Mouse (Mus musculus): ENCODE results near the gene Cenpt. TPM values are rescaled to one million over a fixed set of nuclear protein-coding genes. Genes with fewer than 3 reads are reported as not detected.
"Not testable (repeated sequence)": the region's sequence is repeated elsewhere in the genome, so short reads cannot be mapped to it uniquely, and the experiment has no call there.

The Cenpt gene
- polyA plus RNA-seq, 1 experiment, result not detected

DNA sequence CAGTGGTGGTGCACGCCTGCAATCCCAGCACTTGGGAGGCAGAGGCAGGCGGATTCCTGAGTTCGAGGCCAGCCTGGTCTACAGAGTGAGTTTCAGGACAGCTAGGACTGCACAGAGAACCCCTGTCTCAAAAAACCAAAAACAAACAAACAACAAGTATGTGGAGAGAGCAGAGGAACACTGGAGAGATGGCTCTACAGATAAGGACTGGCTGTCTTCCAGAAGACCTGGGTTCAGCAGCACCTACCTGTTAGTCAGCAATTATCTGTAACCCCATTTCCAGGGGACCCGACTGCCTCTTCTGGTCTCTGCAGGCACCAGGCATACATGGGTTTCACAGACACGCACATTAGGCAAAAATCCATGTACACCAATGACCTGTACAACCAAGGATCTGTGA lies 13.9 kb downstream of the Cenpt start:
- H3K4me1 ChIP-seq (ENCODE audit: control insufficient read depth, insufficient read depth, low read length), result no peaks in the 10 kb centered on the region
- 92% methylated on average over 5 of the region's 5 CpGs for WGBS
- TF ChIP-seq CTCF (IDR thresholded peaks at IDR 0.05; ENCODE audit: insufficient read depth, low read depth, low read length) (no peak), POLR2A (IDR thresholded peaks at IDR 0.05; ENCODE audit: insufficient read depth, low read depth, low read length) (no peak)
- no peak overlapping the region for H3K4me3 ChIP-seq (ENCODE audit: insufficient read depth, low read depth, low read length)
- H3K27ac ChIP-seq (ENCODE audit: insufficient read depth, low read depth, low read length), result no peak overlapping the region

DNA sequence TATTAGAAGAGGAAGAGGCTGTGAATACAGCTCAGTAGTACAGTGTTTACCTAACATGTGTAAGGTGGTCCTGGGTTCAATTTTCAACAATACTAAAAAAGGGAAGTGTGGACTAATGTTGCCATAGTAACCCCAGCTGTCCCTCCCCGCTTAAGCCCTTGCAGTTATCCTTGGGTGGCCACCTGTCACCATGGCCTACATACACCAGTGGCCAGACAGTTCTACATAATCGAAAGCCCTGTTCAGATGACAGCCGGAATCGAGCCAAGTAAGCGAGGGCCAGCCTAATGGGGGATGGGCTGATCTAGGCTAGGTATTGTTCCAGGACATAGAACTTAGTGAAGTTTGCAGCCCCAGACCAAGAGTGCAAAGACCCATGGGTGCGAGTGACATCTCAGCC lies 16.1 kb downstream of the Cenpt start:
- WGBS, result 76% methylated on average over 6 of the region's 6 CpGs
- Histone ChIP-seq H3K27ac (ENCODE audit: insufficient read depth, low read depth, low read length) (no peak overlapping the region), H3K4me1 (ENCODE audit: control insufficient read depth, insufficient read depth, low read length) (no peaks in the 10 kb centered on the region), H3K4me3 (ENCODE audit: insufficient read depth, low read depth, low read length) (no peak overlapping the region)
- TF ChIP-seq POLR2A (IDR thresholded peaks at IDR 0.05; ENCODE audit: insufficient read depth, low read depth, low read length) (no peak), CTCF (IDR thresholded peaks at IDR 0.05; ENCODE audit: insufficient read depth, low read depth, low read length) (no peak)

DNA sequence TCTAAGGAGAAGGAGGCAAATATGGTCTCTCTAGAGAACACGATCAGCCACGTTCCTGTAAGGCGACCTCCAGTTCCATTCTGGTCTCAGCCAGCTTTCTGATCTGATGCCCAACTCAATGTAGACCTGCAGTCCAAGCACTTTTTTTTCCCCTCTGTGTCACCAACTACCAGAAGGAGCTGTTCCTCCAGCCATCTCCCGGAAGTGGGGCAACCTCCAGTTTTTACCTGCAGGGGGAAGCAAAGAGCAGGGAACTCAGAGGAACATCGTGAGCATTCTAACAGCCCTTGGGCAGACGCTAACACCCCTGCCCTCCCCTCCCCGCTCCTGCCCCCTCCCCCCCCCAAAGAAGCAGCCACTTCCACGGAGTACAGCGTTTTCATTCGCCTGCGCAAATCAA lies 17.8 kb downstream of the Cenpt start:
- TF ChIP-seq CTCF (IDR thresholded peaks at IDR 0.05; ENCODE audit: insufficient read depth, low read depth, low read length) (peak; percentile 39; the same call in 1 of the 2 replicates), POLR2A (IDR thresholded peaks at IDR 0.05; ENCODE audit: insufficient read depth, low read depth, low read length) (no peak)
- Histone ChIP-seq H3K4me3 (ENCODE audit: insufficient read depth, low read depth, low read length) (no peak overlapping the region), H3K27ac (ENCODE audit: insufficient read depth, low read depth, low read length) (no peak overlapping the region), H3K4me1 (ENCODE audit: control insufficient read depth, insufficient read depth, low read length) (no peaks in the 10 kb centered on the region)
- 24% methylated on average over 11 of the region's 11 CpGs for WGBS

DNA sequence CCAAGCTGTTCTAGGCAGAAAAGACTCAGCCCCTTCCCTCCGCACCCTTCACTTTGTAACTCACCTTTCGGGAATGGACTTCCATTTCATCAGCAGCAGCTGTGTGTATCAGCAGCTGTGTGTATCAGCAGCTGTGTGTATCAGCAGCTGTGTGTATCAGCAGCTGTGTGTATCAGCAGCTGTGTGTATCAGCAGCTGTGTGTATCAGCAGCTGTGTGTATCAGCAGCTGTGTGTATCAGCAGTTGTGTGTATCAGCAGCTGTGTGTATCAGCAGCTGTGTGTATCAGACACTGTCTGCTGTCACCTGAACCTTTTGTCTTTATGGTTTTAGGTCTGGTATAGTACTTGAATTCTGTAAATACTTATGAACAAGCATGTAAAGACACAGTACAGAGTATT lies 19.3 kb downstream of the Cenpt start:
- not testable (repeated sequence) for H3K4me3 ChIP-seq (ENCODE audit: insufficient read depth, low read depth, low read length); H3K27ac ChIP-seq (ENCODE audit: insufficient read depth, low read depth, low read length); H3K4me1 ChIP-seq (ENCODE audit: control insufficient read depth, insufficient read depth, low read length)
- WGBS, result 88% methylated on average over 2 of the region's 2 CpGs

DNA sequence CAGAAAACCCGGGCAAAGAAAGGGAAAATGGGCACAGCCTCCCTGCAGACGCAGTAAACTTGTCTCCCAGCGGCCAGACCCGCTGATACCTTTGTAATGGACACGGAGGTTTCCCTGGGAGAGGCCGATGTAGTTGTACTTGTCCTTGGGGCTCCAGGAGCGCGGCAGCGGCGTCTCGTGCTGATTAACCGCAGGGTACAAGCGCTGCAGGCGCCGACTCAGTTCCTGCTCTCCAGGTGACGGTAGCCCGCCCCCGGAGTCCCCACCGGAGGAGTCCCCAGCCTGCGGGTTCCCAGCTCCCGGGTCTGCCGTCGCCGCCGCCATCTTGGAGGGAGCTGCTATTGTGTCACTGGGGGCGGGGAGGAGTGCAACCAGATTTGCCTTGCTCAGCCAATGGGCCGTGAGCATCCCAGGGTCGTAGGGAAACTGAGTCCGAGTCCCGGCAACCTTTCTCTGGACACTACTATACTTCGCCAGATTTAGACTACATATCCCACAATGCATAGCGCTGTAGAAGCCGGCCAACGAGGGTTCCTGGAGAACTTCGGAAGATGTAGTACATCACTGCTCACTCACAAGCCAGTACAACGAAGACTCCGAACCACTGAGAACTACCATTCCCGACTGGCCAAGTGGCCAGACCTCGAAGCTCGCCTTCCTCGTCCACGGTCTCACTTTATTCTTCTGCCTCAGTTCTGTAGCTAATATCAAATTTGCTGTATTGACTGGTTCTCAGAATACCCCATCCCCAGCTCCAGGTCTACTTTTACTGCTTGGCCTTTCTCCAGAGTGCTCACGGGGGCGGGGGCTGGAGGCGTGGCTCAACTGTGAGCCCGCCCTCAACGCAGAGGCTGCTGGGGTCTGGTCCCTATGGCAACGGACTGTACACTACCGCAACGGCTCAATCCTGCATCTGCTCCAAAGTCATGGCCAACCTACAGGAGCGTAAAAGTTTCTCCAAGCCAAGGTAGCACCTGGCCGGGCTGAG lies 25.9 kb downstream of the Cenpt start, which contains the start of the genes Ranbp10 and Tsnaxip1:
Ranbp10 (minus strand) TSS at position 490 of the 988 bp plus-strand sequence.
Tsnaxip1 (plus strand) TSS at position 871 of the 988 bp plus-strand sequence.
- H3K27ac ChIP-seq (ENCODE audit: insufficient read depth, low read depth, low read length), result peak within 1 kb of the TSS; percentile 73; the same call in 1 of the 2 replicates
- H3K4me1 ChIP-seq (ENCODE audit: control insufficient read depth, insufficient read depth, low read length), result peaks cover 5% of the 10 kb centered on the region; the same call in 1 of the 2 replicates
- WGBS, result under 1% methylated on average over 52 of the region's 52 CpGs
- TF ChIP-seq POLR2A (IDR thresholded peaks at IDR 0.05; ENCODE audit: insufficient read depth, low read depth, low read length) (peak; percentile 47; the same call in 1 of the 2 replicates), CTCF (IDR thresholded peaks at IDR 0.05; ENCODE audit: insufficient read depth, low read depth, low read length) (no peak)
- H3K4me3 ChIP-seq (ENCODE audit: insufficient read depth, low read depth, low read length), result peak within 1 kb of the TSS; percentile 84

GRCm38 (mm10) chr8:105826379-105826778 lies 26.7 kb downstream of the Cenpt start:
- no peak overlapping the region for H3K27ac ChIP-seq (ENCODE audit: insufficient read depth, low read depth, low read length)
- peaks cover 5% of the 10 kb centered on the region; the same call in 1 of the 2 replicates for H3K4me1 ChIP-seq (ENCODE audit: control insufficient read depth, insufficient read depth, low read length)
- 5% methylated on average over 4 of the region's 4 CpGs for WGBS

DNA sequence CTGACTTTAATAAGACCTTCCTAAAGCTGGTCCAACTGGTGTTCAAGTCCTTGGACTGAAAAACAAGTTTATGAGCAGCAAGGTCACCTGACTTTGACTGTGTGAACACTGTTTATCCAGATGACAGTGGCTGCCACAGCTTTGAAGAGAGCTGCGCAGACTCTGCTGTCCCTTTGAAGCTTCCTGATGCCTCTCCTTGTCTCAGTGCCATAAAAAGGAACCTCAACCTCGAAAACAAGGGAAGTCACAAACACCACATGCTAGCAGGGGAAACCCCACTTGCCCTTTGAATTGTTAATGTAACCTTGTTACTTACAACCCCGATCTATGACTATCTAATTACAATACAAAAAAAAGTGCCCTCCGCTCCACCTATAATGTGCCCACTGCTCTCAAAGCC lies 27.6 kb downstream of the Cenpt start:
- Histone ChIP-seq H3K4me3 (ENCODE audit: insufficient read depth, low read depth, low read length) (no peak overlapping the region), H3K27ac (ENCODE audit: insufficient read depth, low read depth, low read length) (no peak overlapping the region), H3K4me1 (ENCODE audit: control insufficient read depth, insufficient read depth, low read length) (peaks cover 5% of the 10 kb centered on the region; the same call in 1 of the 2 replicates)
- TF ChIP-seq POLR2A (IDR thresholded peaks at IDR 0.05; ENCODE audit: insufficient read depth, low read depth, low read length) (no peak), CTCF (IDR thresholded peaks at IDR 0.05; ENCODE audit: insufficient read depth, low read depth, low read length) (no peak)
- 71% methylated on average over 4 of the region's 4 CpGs for WGBS

More at GRCm38 (mm10) chr8:105826379-105826778, 26.7 kb downstream of the Cenpt start:
- TF ChIP-seq POLR2A (IDR thresholded peaks at IDR 0.05; ENCODE audit: insufficient read depth, low read depth, low read length), result no peak
- H3K4me3 ChIP-seq (ENCODE audit: insufficient read depth, low read depth, low read length), result peak overlapping the region; percentile 84

- Histone ChIP-seq H3K27ac (ENCODE audit: insufficient read depth, low read depth, low read length) (no peak overlapping the region), H3K4me1 (ENCODE audit: control insufficient read depth, insufficient read depth, low read length) (peaks cover 5% of the 10 kb centered on the region; the same call in 1 of the 2 replicates), H3K4me3 (ENCODE audit: insufficient read depth, low read depth, low read length) (no peak overlapping the region)
- 94% methylated on average over 1 of the region's 1 CpGs for WGBS
- TF ChIP-seq POLR2A (IDR thresholded peaks at IDR 0.05; ENCODE audit: insufficient read depth, low read depth, low read length) (no peak), CTCF (IDR thresholded peaks at IDR 0.05; ENCODE audit: insufficient read depth, low read depth, low read length) (no peak)
These were observed 32.2 kb downstream of the Cenpt start for GRCm38 (mm10) chr8:105820925-105821324.

GRCm38 (mm10) chr8:105819659-105820058 lies 33.4 kb downstream of the Cenpt start:
- no peak for TF ChIP-seq POLR2A (IDR thresholded peaks at IDR 0.05; ENCODE audit: insufficient read depth, low read depth, low read length)
- TF ChIP-seq CTCF (IDR thresholded peaks at IDR 0.05; ENCODE audit: insufficient read depth, low read depth, low read length), result no peak

More at GRCm38 (mm10) chr8:105819659-105820058, 33.4 kb downstream of the Cenpt start:
- WGBS, result 86% methylated on average over 3 of the region's 3 CpGs
- no peak overlapping the region for H3K27ac ChIP-seq (ENCODE audit: insufficient read depth, low read depth, low read length)
- peaks cover 3% of the 10 kb centered on the region; the same call in 1 of the 2 replicates for H3K4me1 ChIP-seq (ENCODE audit: control insufficient read depth, insufficient read depth, low read length)
- H3K4me3 ChIP-seq (ENCODE audit: insufficient read depth, low read depth, low read length), result no peak overlapping the region
